Mouse (Mus musculus) bone marrow macrophage, adult 2 months (primary cell): ENCODE measurements around the gene Rab3d.

Experiments
- CTCF ChIP-seq: IDR thresholded peaks from 2 replicates; pipeline ENCODE4 v1.5.1; 2012; ENCODE audit warnings: low read depth, mild to moderate bottlenecking, low read length, moderate library complexity
- POLR2A ChIP-seq: IDR thresholded peaks from 2 replicates; pipeline ENCODE4 v1.6.1; 2012; ENCODE audit warnings: mild to moderate bottlenecking, low read depth, low read length, borderline replicate concordance

- TF ChIP-seq POLR2A (no peak), CTCF (no peak)
Measured at GRCm38 (mm10) chr9:21918692-21919384, 846 bp upstream of the Rab3d start.
